Mouse (Mus musculus) cerebellum, adult 2 months (tissue): ENCODE data around the gene Pcolce.

Source experiments
- CTCF ChIP-seq: fragments of 200-500 bp; IDR thresholded peaks from 2 replicates; pipeline ENCODE4 v1.5.1; 2011; ENCODE audit warnings: low read depth, mild to moderate bottlenecking, control low read depth, low read length, moderate library complexity, borderline replicate concordance; ENCODE audit not compliant: insufficient read depth
- POLR2A ChIP-seq: fragments of 200-500 bp; IDR thresholded peaks from 2 replicates; pipeline ENCODE4 v1.6.1; 2011; ENCODE audit warnings: low read length, control low read depth, borderline replicate concordance; ENCODE audit not compliant: insufficient read depth

GRCm38 (mm10) chr5:137600281-137600618 lies 13.3 kb downstream of the Pcolce start:
- TF ChIP-seq CTCF (no peak), POLR2A (no peak)
